Mouse (Mus musculus): ENCODE measurements at regions not wholly inside any gene's neighbourhood (a gene's known extent, or its start where the extent isn't known, plus 50 kb on each side); places are given as distances from the start of the nearest gene placed in this dataset.

- no peak for DNase-seq (ENCODE audit: low read depth, low spot score)
Observed at GRCm38 (mm10) chr14:100352961-100353452, 68.5 kb upstream of the Klf12 start.

DNA sequence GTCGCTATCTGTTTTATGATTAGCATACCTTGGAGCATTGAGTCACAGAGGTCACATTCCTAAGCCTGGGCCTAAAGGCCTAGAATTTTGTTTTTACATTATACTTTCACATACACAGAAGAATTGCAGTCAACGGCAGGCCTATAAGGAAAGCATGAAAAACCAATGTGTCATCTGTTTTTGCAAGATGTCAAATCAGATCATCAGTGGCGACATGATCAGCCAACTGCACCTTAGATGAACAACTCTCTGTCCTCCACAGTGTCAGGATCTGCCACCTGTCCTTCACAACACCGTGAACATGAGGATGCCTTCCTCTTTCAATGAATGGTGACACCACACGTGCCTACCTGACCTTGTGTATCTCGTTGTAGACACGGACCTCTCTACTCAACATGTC lies 66.5 kb upstream of the Klf12 start:
- no peak for DNase-seq (ENCODE audit: low read depth, low spot score)

DNA sequence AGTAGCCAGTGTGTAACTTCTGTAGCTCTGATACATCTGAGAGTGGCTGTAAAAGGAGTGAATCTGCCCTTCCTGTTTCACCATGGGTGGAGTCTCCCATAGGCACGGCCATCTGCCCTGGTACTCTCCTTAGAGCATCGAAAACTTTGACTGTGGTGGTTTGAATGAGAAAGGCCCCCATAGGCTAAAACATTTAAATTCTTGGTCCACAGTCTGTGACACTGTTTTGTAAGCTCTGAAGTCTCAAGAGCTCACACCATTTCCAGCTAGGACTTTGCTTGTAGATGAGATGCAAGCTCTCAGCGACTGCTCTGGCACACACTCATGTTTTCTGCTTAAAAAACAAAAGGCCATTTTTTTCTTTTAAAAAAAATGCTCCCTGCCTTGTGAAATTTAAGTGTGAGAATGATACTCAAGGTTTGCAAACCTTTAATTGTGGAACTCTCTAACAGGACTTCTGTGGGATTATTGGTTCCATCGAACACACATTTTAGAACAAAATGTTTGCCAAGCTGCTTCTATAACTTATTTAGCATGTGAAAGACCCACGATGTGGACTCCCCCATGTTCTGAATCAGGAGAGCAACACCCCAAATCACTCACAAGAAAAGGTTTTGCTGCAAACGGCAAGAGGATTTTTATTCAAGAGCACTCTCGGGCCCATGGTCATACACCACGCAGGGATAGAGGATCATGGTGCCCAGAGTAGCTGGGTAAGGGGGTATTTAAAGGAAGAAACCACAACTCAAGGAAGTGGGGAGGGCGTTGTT lies 65.7 kb upstream of the Klf12 start:
- no peak for DNase-seq (ENCODE audit: low read depth, low spot score)

DNA sequence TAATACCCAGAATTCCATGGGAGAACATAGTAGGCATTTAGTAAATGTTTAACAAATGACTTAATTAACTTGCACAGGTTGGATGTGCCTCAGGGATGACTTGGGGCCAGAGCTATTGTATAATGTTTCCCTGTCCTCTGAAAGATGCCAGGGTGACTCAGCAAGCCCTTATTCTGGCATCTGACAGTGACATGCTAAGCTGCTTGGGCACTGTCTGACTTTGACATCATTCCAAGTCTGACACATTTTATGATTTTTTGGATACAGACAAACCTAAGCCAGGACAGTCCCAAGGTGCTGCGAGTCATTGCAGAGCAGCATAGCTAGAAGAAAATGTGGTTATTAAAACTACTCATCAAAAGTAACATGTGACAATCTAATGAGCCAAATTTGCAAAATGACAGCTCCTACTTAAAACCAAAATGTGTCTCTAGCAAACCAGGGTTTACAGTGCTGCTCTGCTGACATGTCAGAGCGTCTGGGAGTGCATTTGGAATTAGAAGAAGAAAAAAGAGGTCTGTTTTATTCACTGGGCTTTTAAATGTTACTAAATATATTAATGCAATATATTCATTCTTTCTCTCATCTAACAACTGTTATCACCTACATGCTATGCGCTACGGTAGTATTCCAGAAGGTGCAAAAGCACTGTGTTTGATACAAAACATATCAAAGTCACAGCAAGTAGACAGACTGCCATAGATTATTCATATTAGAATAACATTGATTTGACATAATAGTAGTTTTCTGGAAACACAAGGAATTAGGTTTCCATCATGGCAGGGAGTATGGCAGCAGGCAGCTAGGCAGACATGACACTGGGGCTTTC lies 64.1 kb upstream of the Klf12 start:
- peak; percentile 44 for DNase-seq (ENCODE audit: low read depth, low spot score)

- no peak for DNase-seq (ENCODE audit: low read depth, low spot score)
Observed at GRCm38 (mm10) chr14:100336926-100337325, 52.4 kb upstream of the Klf12 start.

Data from skeletal muscle tissue, adult 2 months (tissue).